Mouse (Mus musculus) bone marrow macrophage, adult 2 months (primary cell): Measurements from ENCODE around the gene Rsbn1l.

Experiments
- CTCF ChIP-seq: IDR thresholded peaks from 2 replicates; pipeline ENCODE4 v1.5.1; 2012; ENCODE audit warnings: low read depth, mild to moderate bottlenecking, low read length, moderate library complexity
- POLR2A ChIP-seq: IDR thresholded peaks from 2 replicates; pipeline ENCODE4 v1.6.1; 2012; ENCODE audit warnings: mild to moderate bottlenecking, low read depth, low read length, borderline replicate concordance

DNA sequence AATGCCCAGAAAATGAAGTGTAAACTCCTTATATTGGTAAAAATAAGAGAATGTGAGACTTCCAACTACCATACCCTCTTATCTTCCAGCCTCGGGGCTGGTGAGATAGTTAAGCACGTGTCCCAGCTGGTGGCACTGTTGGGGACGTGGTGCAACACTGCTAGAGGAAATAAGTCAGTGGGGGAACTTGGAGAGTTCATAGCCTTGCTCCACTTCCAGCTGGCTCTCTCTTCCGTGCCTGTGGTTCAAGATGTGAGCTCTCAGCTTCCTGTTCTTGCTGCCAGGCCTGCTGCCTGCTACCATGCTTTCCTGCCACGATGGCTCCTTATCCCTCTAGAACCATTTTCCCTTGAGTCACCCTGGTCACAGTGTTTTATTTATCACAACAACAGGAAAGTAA, 15.0 kb downstream of the Rsbn1l start:
- TF ChIP-seq CTCF (no peak), POLR2A (no peak)
